Mouse (Mus musculus): ENCODE results near the gene Galnt9.

DNA sequence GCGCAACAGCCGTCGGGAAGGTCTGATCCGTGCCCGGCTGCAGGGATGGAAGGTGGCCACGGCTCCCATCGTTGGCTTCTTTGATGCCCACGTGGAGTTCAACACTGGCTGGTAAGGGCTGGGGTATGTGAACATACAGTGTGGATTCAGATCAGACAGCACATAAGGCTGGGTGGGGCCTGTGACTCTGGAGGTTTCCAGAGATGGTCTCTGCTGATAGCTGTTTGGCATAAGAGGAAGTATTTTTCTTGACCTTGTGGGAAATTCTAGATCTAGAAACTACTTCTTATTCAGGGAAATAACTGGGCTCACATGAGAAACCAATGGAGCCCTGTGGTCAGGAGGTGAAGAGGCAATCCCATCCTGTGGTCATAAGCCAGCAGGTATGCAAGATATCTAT, 45.7 kb downstream of the Galnt9 start:
- TF ChIP-seq ZC3H11A (IDR thresholded peaks at IDR 0.05; ENCODE audit: borderline replicate concordance, low read depth, low read length) (no peak), HCFC1 (IDR thresholded peaks at IDR 0.05; ENCODE audit: borderline replicate concordance, insufficient read depth, low read length) (no peak), ZNF384 (IDR thresholded peaks at IDR 0.05; ENCODE audit: low read depth, low read length) (no peak)
